Mouse (Mus musculus) kidney, postnatal 0 days (tissue): Measurements from ENCODE around the gene Hist2h3c2. TPM values are rescaled to one million over a fixed set of nuclear protein-coding genes. Genes with fewer than 3 reads are reported as not detected.
A peak's percentile ranks its signal among the peaks of the same experiment; 100 is the strongest.

ENCODE experiments used
- ATAC-seq: fragments of 200-750 bp; cut with Nextera tagmentation; replicated peaks from 2 replicates; pipeline ENCODE4 v1.8.0; 2017; ENCODE audit warnings: low read depth, moderate number of reproducible peaks, moderate TSS enrichment, moderate library complexity; ENCODE audit not compliant: low FRiP score
- DNase-seq: peaks from one replicate; pipeline ENCODE4 v3.0.0-alpha.2; 2016; ENCODE audit warnings: low spot score
- H3K27ac ChIP-seq: fragments of 300-500 bp; sonication (generic); 2 replicates; pipeline ENCODE4 v1.5.1; 2014; ENCODE audit warnings: mild to moderate bottlenecking
- H3K27me3 ChIP-seq: fragments of 300-500 bp; sonication (generic); 2 replicates; pipeline ENCODE4 v1.6.1; 2014; ENCODE audit warnings: low read length, mixed read lengths; ENCODE audit not compliant: insufficient read depth
- H3K36me3 ChIP-seq: fragments of 300-500 bp; sonication (generic); 2 replicates; pipeline ENCODE4 v1.6.1; 2014; ENCODE audit warnings: low read length, mixed read lengths; ENCODE audit not compliant: insufficient read depth
- H3K4me1 ChIP-seq: fragments of 300-500 bp; sonication (generic); replicated peaks from 2 replicates; pipeline ENCODE4 v1.6.1; 2014; ENCODE audit warnings: antibody characterized with exemption, low read length, mixed read lengths; ENCODE audit not compliant: insufficient read depth
- H3K4me2 ChIP-seq: fragments of 300-500 bp; sonication (generic); 2 replicates; pipeline ENCODE4 v1.6.1; 2014; ENCODE audit warnings: mild to moderate bottlenecking, low read length, moderate library complexity, mixed read lengths
- H3K4me3 ChIP-seq: fragments of 300-500 bp; sonication (generic); replicated peaks from 2 replicates; pipeline ENCODE4 v1.5.1; 2014; ENCODE audit warnings: low read depth, low read length
- H3K9ac ChIP-seq: fragments of 300-500 bp; sonication (generic); 2 replicates; pipeline ENCODE4 v1.6.1; 2014; ENCODE audit warnings: low read depth, low read length
- H3K9me3 ChIP-seq: fragments of 300-500 bp; sonication (generic); replicated peaks from 2 replicates; pipeline ENCODE4 v1.6.1; 2016; ENCODE audit warnings: low read length, inconsistent platforms, mixed read lengths
- CTCF ChIP-seq: IDR thresholded peaks from 2 replicates; pipeline ENCODE4 v1.5.1; 2016; ENCODE audit warnings: antibody characterized with exemption, low read depth, mild to moderate bottlenecking, moderate library complexity
- WGBS: fragments of 180-500 bp; shearing (Covaris S2); extraction: QIAGEN DNeasy Blood & Tissue Kit; methylation state at CpG from one replicate; pipeline ENCODE4 v1.1.7; 2014; 5-methylcytosine and 5-hydroxymethylcytosine counted together
- polyA plus RNA-seq: library from polyadenylated mRNA; unstranded; fragments of >200 nt; fragmentation: Nextera tagmentation; extraction: Ambion mirVana; gene quantifications from 2 replicates; pipeline ENCODE4 v1.2.1, GENCODE M21; 2015

The Hist2h3c2 gene
- polyA plus RNA-seq, 1 experiment from 2014 or later, result 2.1 TPM

- no peak overlapping the region for H3K4me2 ChIP-seq
- no peaks in the 10 kb centered on the region for H3K36me3 ChIP-seq
- no peak overlapping the region for H3K9ac ChIP-seq
- ATAC-seq (no peak), DNase-seq (no peak)
- TF ChIP-seq CTCF, result no peak
- H3K27ac ChIP-seq, result no peak overlapping the region
- H3K4me3 ChIP-seq, result no peak overlapping the region
- no peaks in the 10 kb centered on the region for H3K9me3 ChIP-seq
- peaks cover 9% of the 10 kb centered on the region; the same call in 1 of the 2 replicates for H3K4me1 ChIP-seq
- 92% methylated on average over 5 of the region's 5 CpGs for WGBS
- H3K27me3 ChIP-seq, result no peaks in the 10 kb centered on the region
Measured at GRCm38 (mm10) chr3:96260220-96260619, 21.3 kb upstream of the Hist2h3c2 start.

DNA sequence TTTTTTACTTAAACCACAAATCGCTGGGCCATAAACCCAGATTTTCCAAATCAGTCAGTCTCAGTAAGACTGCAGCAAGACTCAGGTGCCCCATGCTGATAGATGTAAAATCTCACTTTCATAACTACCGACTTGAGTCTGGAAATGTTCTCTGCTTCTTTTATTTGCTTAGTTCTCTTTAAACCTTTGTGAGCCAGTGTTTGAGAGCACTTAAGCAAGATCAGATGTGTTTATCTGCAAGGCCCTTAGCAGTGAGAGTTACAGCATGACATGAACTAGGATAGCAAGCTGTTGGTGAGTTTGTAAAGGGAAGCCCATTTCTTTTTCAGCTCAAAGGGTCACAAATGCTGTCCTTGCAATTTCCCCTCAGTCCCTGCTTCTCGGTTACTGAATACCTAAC, 18.3 kb upstream of the Hist2h3c2 start:
- Histone ChIP-seq H3K4me2 (no peak overlapping the region), H3K27me3 (no peaks in the 10 kb centered on the region), H3K9me3 (no peaks in the 10 kb centered on the region), H3K27ac (no peak overlapping the region), H3K4me1 (peaks cover 3% of the 10 kb centered on the region; the same call in 1 of the 2 replicates), H3K9ac (no peak overlapping the region), H3K36me3 (no peaks in the 10 kb centered on the region), H3K4me3 (no peak overlapping the region)
- ATAC-seq (no peak), DNase-seq (no peak)
- 83% methylated on average over 3 of the region's 3 CpGs for WGBS
- TF ChIP-seq CTCF, result no peak

DNA sequence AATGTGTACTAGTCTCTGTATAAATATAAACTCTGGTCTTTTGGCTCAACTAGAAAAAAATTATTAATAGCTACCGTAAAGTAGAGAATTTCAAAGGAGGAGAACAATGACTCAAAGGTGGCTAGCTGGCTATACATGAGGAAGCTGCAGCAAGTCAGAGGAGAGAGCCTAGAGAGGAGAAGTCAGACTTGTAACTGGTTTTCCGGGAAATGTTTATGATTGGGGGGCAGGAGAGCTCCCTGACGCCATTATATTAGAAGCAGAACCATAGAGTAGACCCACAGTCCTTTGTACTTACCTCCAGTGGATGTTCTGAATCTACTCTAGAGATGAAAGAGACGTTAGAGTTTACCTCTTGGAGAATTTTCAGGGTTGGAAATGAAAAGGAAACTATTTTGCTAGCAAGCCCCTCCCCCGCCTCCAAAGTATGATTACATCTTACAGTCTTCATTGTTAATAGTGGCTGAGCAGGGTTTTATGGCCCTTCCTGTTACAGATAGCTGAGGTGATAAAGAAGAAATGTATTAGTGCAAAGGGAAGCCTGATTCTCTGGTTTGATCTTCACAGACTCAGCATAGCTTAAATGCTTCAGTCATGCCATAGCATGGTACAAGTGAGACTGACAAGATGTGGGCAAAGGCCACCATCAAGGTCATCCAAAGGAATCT, 17.1 kb upstream of the Hist2h3c2 start:
- no peak for ATAC-seq
- Histone ChIP-seq H3K9ac (no peak overlapping the region), H3K4me3 (no peak overlapping the region), H3K4me1 (no peaks in the 10 kb centered on the region), H3K36me3 (no peaks in the 10 kb centered on the region), H3K27ac (peak overlapping the region; percentile 22; the same call in 1 of the 2 replicates), H3K27me3 (no peaks in the 10 kb centered on the region), H3K4me2 (no peak overlapping the region), H3K9me3 (no peaks in the 10 kb centered on the region)
- whole genome bisulfite sequencing, result 66% methylated on average over 5 of the region's 5 CpGs
- DNase-seq, result no peak
- no peak for TF ChIP-seq CTCF

- no peak for TF ChIP-seq CTCF
- Histone ChIP-seq H3K27me3 (no peaks in the 10 kb centered on the region), H3K9ac (no peak overlapping the region), H3K4me1 (no peaks in the 10 kb centered on the region), H3K4me2 (no peak overlapping the region), H3K4me3 (no peak overlapping the region), H3K27ac (no peak overlapping the region), H3K9me3 (no peaks in the 10 kb centered on the region), H3K36me3 (no peaks in the 10 kb centered on the region)
- WGBS, result 56% methylated on average over 10 of the region's 10 CpGs
- DNase-seq (peak; percentile 32), ATAC-seq (no peak)
Measured at GRCm38 (mm10) chr3:96254683-96255355, 15.9 kb upstream of the Hist2h3c2 start.

DNA sequence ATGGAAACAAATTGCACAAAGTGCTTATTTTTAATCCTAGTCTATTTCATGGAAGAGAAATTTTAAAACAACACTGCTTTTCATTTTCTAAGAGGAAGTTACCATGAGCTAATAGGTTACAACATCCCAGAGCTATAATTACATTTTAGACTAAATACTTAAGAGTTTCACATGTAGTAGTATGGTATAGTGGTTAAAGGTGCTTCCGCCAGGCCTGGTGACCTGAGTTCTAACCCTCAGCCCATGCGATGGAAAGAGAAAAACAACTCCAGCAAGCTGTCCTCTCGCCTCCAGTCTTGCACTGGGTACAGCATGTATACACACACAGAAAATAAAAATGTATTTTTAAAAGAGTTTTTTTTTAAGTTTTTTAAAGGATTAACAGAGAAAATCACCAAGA, 12.9 kb upstream of the Hist2h3c2 start:
- H3K9me3 ChIP-seq, result no peaks in the 10 kb centered on the region
- H3K9ac ChIP-seq, result no peak overlapping the region
- H3K4me3 ChIP-seq, result no peak overlapping the region
- ATAC-seq, result no peak
- no peak for TF ChIP-seq CTCF
- WGBS, result 89% methylated on average over 3 of the region's 3 CpGs
- H3K36me3 ChIP-seq, result no peaks in the 10 kb centered on the region
- no peak overlapping the region for H3K27ac ChIP-seq
- H3K4me2 ChIP-seq, result no peak overlapping the region
- DNase-seq, result no peak
- H3K27me3 ChIP-seq, result no peaks in the 10 kb centered on the region
- H3K4me1 ChIP-seq, result no peaks in the 10 kb centered on the region; the same call in 1 of the 2 replicates

DNA sequence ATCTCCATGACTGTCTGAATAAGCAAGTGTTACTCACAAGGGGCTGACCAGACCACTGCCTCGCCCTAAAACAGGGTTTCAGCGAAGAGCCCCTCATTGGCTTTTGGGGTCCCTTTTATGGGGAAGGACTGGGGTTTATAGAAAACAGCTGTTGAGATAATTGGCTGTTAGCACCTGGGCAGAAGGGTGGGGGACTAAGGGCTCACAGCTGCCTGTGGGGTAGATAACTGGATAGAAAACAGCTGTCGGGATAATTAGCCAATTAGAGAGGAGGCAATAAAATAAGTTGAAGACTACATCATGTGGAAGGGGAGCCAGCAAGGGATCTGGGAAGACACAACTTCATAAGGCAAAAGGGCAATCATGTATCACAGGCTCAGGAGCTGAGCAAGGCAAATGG, 12.0 kb upstream of the Hist2h3c2 start:
- H3K4me2 ChIP-seq, result no peak overlapping the region
- TF ChIP-seq CTCF, result no peak
- no peak overlapping the region for H3K4me3 ChIP-seq
- no peaks in the 10 kb centered on the region for H3K27me3 ChIP-seq
- H3K4me1 ChIP-seq, result no peaks in the 10 kb centered on the region; the same call in 1 of the 2 replicates
- H3K9me3 ChIP-seq, result no peaks in the 10 kb centered on the region
- no peak for DNase-seq
- 50% methylated on average over 3 of the region's 3 CpGs for WGBS
- H3K36me3 ChIP-seq, result no peaks in the 10 kb centered on the region
- H3K9ac ChIP-seq, result no peak overlapping the region
- 0 out of 2 replicates have a peak overlapping the region, but pooled peaks have one; percentile 25 for H3K27ac ChIP-seq
- ATAC-seq, result no peak
